Mouse (Mus musculus): ENCODE data around the gene B4galnt1.

B4galnt1 gene

GRCm38 (mm10) chr10:127211414-127211854, 46.4 kb downstream of the B4galnt1 start, which contains the start of gene Pip4k2c:
Gene Pip4k2c, minus strand, starts transcription at chr10:127211585.
- peak; percentile 88 for DNase-seq (ENCODE audit: low spot score)

DNA sequence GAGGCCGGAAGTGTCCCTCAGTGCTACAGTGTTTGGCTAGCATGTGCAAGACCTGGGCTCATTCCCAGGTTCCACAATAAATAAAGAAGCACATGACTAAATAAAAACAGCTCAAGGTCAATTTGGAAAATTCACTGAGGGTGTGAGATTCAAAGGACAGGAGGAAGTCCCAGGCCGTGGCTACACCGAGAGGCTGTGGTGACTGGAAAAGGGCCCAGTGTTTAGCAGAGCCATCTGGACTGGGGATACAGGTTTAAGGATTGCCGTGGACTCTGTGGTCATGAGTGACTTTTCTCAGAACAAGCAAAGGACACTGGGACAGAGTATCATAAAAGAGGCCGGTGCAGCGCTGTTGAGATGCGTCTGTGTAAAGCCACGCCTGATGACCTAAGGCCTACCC, 48.2 kb downstream of the B4galnt1 start:
- DNase-seq (ENCODE audit: low spot score): no peak

DNA sequence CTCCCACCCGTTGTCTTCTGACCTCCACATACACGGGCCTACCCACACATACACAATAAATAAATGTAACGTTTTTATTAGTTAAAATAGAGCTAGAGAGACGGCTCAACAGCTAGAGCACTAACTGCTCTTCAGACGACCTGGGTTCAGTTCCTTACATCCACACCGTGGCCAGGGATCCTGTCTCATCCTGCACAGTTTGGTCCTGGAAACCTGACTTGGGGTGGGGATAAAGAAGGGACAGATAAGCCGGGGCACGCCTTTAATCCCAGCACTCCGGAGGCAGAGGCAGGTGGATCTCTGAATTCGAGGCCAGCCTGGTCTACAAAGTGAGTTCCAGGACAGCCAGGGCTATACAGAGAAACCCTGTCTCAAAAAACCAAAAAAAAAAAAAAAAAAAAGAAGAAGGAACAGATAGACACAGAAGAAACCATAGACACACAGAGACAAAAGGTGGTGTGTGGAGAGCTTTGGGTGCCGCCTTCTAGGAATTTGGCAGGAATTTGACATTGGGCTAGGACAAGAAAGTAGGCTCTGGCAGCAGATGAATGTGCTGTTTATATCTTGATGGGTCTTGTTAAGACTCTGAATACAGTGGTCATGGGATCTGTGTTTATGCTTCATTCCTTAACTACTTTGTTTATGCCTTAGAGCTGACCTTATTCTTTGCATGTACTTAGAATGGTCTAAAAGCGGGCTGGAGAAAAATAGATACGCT, 48.8 kb downstream of the B4galnt1 start:
- DNase-seq (ENCODE audit: low spot score): no peak

GRCm38 (mm10) chr10:127214422-127214803, 49.4 kb downstream of the B4galnt1 start:
- DNase-seq (ENCODE audit: low spot score): no peak

DNA sequence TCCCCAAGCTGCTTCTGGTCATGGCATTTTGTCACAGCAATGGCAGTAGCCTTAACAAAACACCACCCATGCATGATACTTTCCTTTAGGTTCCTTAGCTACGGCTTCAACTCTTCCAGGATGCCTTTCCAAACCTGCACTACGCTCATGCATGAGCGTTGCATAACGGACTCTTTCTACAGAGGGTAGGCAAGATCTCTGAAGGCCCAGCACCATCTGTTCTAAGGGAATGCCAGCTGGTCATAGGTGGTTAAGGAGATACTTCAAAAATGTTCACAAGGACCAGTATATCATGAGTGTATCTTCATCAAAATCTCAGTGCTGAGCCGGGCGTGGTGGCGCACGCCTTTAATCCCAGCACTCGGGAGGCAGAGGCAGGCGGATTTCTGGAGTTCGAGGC, 51.4 kb downstream of the B4galnt1 start:
- DNase-seq (ENCODE audit: low spot score): no peak

GRCm38 (mm10) chr10:127217177-127217576, 52.2 kb downstream of the B4galnt1 start:
- no peak for DNase-seq (ENCODE audit: low spot score)

GRCm38 (mm10) chr10:127218339-127218738, 53.3 kb downstream of the B4galnt1 start:
- DNase-seq (ENCODE audit: low spot score): no peak

Measured in left cerebral cortex, adult 11 months (tissue).